Mouse (Mus musculus) midbrain, postnatal 0 days (tissue): ENCODE results near the gene Gm9958. TPM values are rescaled to one million over a fixed set of nuclear protein-coding genes. Genes with fewer than 3 reads are reported as not detected.

Experiments
- ATAC-seq: fragments of 200-750 bp; cut with Nextera tagmentation; 2 replicates; pipeline ENCODE4 v1.8.0; 2017; ENCODE audit warnings: moderate number of reproducible peaks, mild to moderate bottlenecking, moderate TSS enrichment, moderate library complexity; ENCODE audit not compliant: low FRiP score
- DNase-seq: peaks from one replicate; pipeline ENCODE4 v3.0.0-alpha.2; 2015; ENCODE audit warnings: low spot score
- H3K27ac ChIP-seq: fragments of 300-500 bp; sonication (generic); 2 replicates; pipeline ENCODE4 v1.5.1; 2014; ENCODE audit warnings: low read depth, mild to moderate bottlenecking, low read length, mixed read lengths
- H3K27me3 ChIP-seq: fragments of 300-500 bp; sonication (generic); 2 replicates; pipeline ENCODE4 v1.6.1; 2014; ENCODE audit warnings: low read length, control low read depth, mixed read lengths; ENCODE audit not compliant: insufficient read depth
- H3K36me3 ChIP-seq: fragments of 300-500 bp; sonication (generic); 2 replicates; pipeline ENCODE4 v1.6.1; 2014; ENCODE audit warnings: low read length, control low read depth, mixed read lengths; ENCODE audit not compliant: insufficient read depth
- H3K4me1 ChIP-seq: fragments of 300-500 bp; sonication (generic); 2 replicates; pipeline ENCODE4 v1.6.1; 2014; ENCODE audit warnings: mild to moderate bottlenecking, control low read depth, antibody characterized with exemption, low read length, mixed read lengths; ENCODE audit not compliant: insufficient read depth
- H3K4me2 ChIP-seq: fragments of 300-500 bp; sonication (generic); 2 replicates; pipeline ENCODE4 v1.6.1; 2014; ENCODE audit warnings: low read depth, mild to moderate bottlenecking, low read length, mixed read lengths; ENCODE audit not compliant: poor library complexity, severe bottlenecking
- H3K4me3 ChIP-seq: fragments of 300-500 bp; sonication (generic); 2 replicates; pipeline ENCODE4 v1.5.1; 2014; ENCODE audit warnings: low read depth, mild to moderate bottlenecking, low read length, moderate library complexity
- H3K9ac ChIP-seq: fragments of 300-500 bp; sonication (generic); replicated peaks from 2 replicates; pipeline ENCODE4 v1.6.1; 2014; ENCODE audit warnings: mild to moderate bottlenecking, low read length, moderate library complexity, mixed read lengths; ENCODE audit not compliant: poor library complexity, severe bottlenecking
- H3K9me3 ChIP-seq: fragments of 300-500 bp; sonication (generic); 2 replicates; pipeline ENCODE4 v1.6.1; 2016; ENCODE audit warnings: low read length, control low read depth
- CTCF ChIP-seq: IDR thresholded peaks from 2 replicates; pipeline ENCODE4 v1.5.1; 2016; ENCODE audit warnings: antibody characterized with exemption, mild to moderate bottlenecking
- WGBS: fragments of 180-500 bp; shearing (Covaris S2); extraction: QIAGEN DNeasy Blood & Tissue Kit; methylation state at CpG from one replicate; pipeline ENCODE4 v1.1.7; 2014; 5-methylcytosine and 5-hydroxymethylcytosine counted together
- polyA plus RNA-seq: library from polyadenylated mRNA; unstranded; fragments of >200 nt; fragmentation: Nextera tagmentation; extraction: Ambion mirVana; gene quantifications from 2 replicates; pipeline ENCODE4 v1.2.1, GENCODE M21; 2015
- total RNA-seq: library from RNA; depleted of rRNA; stranded (reverse); fragments of >200 nt; gene quantifications from 2 replicates; pipeline ENCODE4 v1.2.3, GENCODE M21; 2014

The Gm9958 gene
- total and polyA plus RNA-seq, 2 experiments from 2014 or later = 1.1 TPM

DNA sequence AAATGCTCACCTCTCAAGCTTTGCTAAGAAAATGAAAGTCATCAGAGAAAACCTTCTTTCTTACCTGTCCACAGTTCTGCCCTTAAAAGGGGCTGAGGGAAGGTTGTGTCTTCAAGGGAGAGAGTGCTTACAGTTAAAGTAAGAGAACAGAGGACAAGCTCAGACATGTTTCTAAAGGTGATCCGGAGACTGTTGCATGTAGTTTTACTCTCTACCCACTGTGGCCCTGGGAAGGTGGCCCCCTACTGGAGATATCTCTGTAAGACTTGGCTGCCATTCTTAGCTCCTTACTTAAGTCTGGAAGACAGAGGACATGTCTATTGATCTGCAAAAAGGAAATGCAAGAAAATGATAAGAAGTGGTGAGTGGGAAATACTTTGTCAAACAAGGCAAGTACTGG is 16.1 kb downstream of the Gm9958 start:
- 37% methylated on average over 1 of the region's 1 CpGs for WGBS
- no peaks in the 10 kb centered on the region for H3K9me3 ChIP-seq
- 0 out of 2 replicates have a peak, but pooled peaks have one; percentile 10 for TF ChIP-seq CTCF
- no peak for DNase-seq
- H3K4me1 ChIP-seq = no peaks in the 10 kb centered on the region
- H3K4me2 ChIP-seq = no peak overlapping the region
- no peak for ATAC-seq
- H3K36me3 ChIP-seq = no peaks in the 10 kb centered on the region
- H3K9ac ChIP-seq = no peak overlapping the region
- no peaks in the 10 kb centered on the region for H3K27me3 ChIP-seq
- H3K4me3 ChIP-seq = no peak overlapping the region
- no peak overlapping the region for H3K27ac ChIP-seq

DNA sequence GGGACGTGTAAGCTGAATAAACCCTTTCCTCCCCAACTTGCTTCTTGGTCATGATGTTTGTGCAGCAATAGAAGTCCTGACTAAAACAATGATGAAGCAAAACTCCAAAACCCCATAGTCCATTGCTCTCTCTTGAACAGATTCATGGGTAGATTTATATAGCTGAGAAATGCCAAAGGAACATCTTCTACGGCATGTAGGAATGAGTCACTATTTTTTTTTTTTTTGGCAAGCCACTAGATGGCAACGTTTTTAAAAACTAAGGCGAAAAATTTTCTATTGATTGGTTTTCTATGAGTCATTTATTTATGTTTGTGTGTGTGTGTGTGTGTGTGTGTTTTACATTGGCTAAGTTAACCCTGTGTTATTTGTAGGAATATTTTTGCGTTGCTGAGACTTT is 26.8 kb downstream of the Gm9958 start:
- no peaks in the 10 kb centered on the region for H3K4me1 ChIP-seq
- ATAC-seq (no peak), DNase-seq (peak; percentile 5)
- H3K9me3 ChIP-seq = no peaks in the 10 kb centered on the region
- H3K27me3 ChIP-seq = no peaks in the 10 kb centered on the region
- H3K4me2 ChIP-seq = no peak overlapping the region
- no peak overlapping the region for H3K27ac ChIP-seq
- 68% methylated on average over 5 of the region's 5 CpGs for WGBS
- H3K9ac ChIP-seq = no peak overlapping the region
- H3K4me3 ChIP-seq = no peak overlapping the region
- TF ChIP-seq CTCF = peak; percentile 39
- no peaks in the 10 kb centered on the region for H3K36me3 ChIP-seq

DNA sequence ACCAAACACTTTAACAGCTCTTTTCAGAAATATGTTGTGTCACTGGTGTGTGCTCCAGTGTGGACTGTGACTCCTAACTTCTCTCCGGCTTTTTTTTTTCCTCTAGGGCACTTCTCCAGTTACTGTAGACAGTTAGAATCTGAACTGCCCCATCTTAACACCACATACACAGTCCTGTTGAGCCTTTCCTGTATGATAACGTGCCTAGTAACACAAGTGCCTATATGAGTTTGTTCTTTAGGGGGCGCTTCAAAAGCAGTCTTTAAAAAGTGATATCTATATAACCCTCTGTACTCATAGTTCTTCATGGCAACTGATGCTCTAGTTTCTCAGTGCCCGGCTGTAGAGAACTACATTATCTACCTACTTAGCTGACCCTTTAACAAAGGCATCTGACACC is 27.3 kb downstream of the Gm9958 start:
- Histone ChIP-seq H3K9ac (no peak overlapping the region), H3K4me1 (no peaks in the 10 kb centered on the region), H3K4me3 (no peak overlapping the region), H3K36me3 (no peaks in the 10 kb centered on the region), H3K9me3 (no peaks in the 10 kb centered on the region), H3K27ac (no peak overlapping the region), H3K4me2 (no peak overlapping the region), H3K27me3 (no peaks in the 10 kb centered on the region)
- DNase-seq (no peak), ATAC-seq (no peak)
- no peak for TF ChIP-seq CTCF
- whole genome bisulfite sequencing = 74% methylated on average over 4 of the region's 4 CpGs

DNA sequence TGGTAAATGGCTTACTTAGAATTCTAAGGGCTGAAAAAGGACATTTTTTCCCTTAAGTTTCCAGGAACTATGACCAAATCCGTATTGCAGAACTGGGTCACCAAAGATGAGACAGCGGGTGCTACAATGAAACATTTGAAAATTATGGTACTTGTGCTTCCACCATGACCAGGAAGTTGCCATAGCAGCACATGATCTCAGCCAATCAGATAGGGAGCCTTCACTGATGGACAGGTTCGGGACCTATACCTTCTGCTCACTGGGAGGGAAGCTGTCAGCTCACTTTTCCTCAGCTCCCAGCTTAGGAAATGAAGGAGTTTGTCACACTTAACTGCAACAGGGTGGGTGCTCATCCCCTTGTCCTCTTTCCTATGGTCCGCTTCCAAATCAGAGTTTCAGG is 29.8 kb downstream of the Gm9958 start:
- no peaks in the 10 kb centered on the region for H3K4me1 ChIP-seq
- WGBS = 91% methylated on average over 4 of the region's 4 CpGs
- ATAC-seq = no peak

DNA sequence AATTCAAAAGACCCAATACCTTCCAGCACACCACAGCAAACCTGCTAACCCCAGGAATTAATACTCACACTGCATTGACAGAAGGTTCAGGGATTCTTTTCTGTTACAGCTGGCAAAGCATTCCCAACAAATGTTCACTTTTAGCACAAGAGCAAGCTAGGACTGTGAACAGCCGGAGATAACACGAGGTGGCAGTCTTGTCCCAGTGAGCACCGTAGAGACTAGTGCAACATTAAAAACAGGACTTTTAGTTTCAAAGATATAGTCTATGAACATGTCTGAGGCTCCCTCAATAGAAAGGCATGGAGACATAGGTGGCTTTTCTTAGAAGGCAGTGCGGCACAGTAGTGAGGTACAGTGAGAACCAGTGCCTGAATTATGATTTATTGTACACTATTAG is 38.2 kb downstream of the Gm9958 start:
- DNase-seq = peak; percentile 46
- ATAC-seq = no peak
- Histone ChIP-seq H3K27ac (no peak overlapping the region), H3K36me3 (no peaks in the 10 kb centered on the region), H3K4me1 (no peaks in the 10 kb centered on the region), H3K27me3 (no peaks in the 10 kb centered on the region), H3K9me3 (no peaks in the 10 kb centered on the region), H3K9ac (no peak overlapping the region), H3K4me3 (no peak overlapping the region), H3K4me2 (no peak overlapping the region)
- TF ChIP-seq CTCF = peak; percentile 64
- 85% methylated on average over 4 of the region's 4 CpGs for WGBS

More for the DNA sequence above, 29.8 kb downstream of the Gm9958 start:
- H3K4me2 ChIP-seq = no peak overlapping the region
- no peak for DNase-seq
- H3K9ac ChIP-seq = no peak overlapping the region
- TF ChIP-seq CTCF = no peak
- H3K9me3 ChIP-seq = no peaks in the 10 kb centered on the region
- H3K27me3 ChIP-seq = no peaks in the 10 kb centered on the region
- H3K4me3 ChIP-seq = no peak overlapping the region
- H3K27ac ChIP-seq = no peak overlapping the region
- H3K36me3 ChIP-seq = no peaks in the 10 kb centered on the region

DNA sequence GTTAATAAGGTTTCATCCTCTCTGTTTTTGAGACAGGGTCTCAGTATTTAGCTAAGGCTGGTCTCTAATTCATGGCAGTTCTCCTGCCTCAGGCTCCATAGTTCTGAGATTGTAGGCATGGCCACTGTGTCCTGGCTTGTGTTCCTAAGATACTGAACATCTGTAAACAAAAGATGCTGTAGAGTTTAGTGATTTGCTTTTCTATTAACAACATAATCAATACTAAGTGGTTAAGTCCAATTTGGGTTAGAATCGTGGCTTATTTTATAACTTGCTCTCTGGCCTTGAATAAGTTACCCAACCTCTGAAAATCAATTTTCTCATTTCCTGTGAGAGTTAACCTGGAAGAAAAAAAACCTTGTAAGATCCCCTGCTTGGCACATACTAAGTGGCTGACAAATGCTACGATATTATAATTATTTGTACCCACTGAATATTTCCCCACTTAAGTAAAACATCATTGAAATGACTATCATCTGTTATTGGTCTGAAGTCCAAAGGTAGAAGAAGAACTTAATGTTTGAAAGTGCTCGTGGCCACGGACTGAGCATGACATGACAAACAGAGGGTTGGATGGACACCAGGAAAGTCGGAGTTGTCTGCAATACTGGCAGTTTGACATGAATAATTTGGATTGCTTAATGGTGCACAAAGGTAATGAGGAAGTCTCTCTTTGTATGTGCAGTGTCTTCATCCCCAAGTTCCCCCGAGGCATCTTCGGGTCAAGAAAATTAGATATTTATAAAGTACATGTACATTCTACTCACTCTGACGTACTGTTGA is 47.3 kb downstream of the Gm9958 start:
- Histone ChIP-seq H3K9ac (no peak overlapping the region), H3K36me3 (no peaks in the 10 kb centered on the region), H3K27me3 (no peaks in the 10 kb centered on the region), H3K4me3 (no peak overlapping the region), H3K4me2 (no peak overlapping the region), H3K9me3 (no peaks in the 10 kb centered on the region), H3K27ac (no peak overlapping the region), H3K4me1 (no peaks in the 10 kb centered on the region)
- WGBS = 82% methylated on average over 8 of the region's 8 CpGs
- DNase-seq = no peak
- no peak for ATAC-seq
- no peak for TF ChIP-seq CTCF
